Mouse (Mus musculus): ENCODE results near the gene Elk4.
A peak's percentile ranks its signal among the peaks of the same experiment; 100 is the strongest.

Elk4 gene

DNA sequence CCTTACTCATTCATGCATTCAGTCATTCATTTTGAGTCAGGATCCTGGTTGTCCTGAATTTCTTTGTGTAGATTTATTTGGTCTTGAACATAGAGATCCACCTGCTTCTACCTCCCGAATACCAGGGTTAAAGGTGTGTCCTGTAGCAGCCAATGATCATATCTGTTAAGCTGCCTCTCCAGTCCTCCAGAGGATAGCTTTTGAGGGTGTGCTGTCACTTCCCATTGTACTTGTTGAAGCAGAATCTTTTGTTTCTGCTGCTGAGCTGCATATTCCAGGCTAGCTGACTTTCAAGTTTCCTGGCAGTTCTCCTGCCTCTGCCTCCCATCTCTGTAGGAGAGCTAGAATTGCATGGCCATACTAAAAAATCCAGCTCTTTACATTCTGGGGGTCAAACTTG is 9.3 kb downstream of the Elk4 start:
- DNase-seq (ENCODE audit: low spot score): no peak

DNA sequence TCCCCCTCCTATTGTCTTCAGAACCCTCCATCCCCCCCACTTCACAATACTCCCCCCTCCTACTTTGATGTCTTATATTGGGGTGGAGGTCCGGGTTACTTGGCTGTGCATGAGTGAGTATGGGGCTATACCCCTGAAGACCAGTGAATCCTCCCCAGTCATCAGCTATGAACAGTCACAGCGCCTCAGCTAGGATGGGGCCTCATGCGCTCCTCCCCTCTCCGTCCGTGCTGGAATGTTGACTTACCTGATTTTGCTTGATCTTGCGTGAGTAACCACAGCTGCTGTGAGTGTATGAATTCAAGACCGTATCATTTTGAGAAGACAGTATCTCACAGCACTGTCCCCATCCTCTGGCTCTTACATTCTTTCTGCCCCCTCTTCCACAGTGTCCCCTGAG is 12.5 kb downstream of the Elk4 start:
- DNase-seq (ENCODE audit: low spot score): no peak

- DNase-seq (ENCODE audit: low spot score): no peak
Measured at GRCm38 (mm10) chr1:132022107-132022506, 14.7 kb downstream of the Elk4 start.

DNA sequence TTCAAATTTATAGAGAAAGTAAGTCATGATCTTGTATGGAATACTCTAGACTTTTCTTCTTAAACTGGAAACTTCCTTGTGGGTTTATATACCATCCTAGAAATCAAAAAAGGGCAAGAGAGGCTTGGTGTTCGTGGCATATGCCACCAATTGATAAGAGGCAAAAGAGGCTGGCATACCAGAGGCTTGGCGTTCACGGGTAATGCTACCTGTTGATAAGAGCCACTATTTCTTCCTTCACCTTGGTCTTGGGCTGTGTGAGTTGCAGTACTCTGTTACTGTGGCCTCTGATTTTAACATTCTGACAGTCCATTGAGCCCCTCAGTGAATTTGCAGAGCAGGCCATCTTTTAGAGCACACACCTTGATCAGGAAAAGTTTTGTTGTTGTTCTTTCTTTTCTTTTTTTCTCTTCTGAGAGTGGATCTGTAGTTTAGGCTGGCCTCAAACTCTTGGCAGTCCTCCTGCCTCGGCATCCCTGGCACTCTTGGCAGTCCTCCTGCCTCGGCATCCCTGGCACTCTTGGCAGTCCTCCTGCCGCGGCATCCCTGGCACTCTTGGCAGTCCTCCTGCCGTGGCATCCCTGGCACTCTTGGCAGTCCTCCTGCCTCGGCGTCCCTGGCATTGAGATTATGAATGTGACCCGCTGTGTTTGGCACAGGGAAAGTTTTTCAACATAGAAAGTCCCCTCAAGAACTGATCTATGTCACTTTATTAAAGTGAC is 19.7 kb downstream of the Elk4 start:
- DNase-seq (ENCODE audit: low spot score): no peak

- no peak for DNase-seq (ENCODE audit: low spot score)
Measured at GRCm38 (mm10) chr1:132027978-132028377, 20.6 kb downstream of the Elk4 start.

DNA sequence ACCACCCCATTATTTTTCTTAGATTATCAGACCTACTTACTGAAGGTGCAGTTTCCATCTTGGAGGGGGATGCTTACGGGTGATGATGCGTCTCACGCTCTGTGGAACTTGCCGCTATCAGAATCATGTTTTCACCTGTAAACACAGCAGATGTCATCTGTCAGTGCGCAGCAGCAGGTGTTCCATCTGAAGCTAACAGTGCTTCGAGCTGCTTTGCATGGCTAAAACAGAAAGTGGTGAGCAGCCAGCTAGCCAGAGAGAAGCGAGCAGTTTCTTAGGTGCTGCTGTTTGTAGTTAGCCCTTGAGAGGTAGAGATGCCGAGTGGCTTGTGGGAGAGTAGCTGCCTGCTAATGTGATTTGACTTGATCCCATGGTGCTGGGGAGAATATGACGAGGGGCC is 21.0 kb downstream of the Elk4 start:
- DNase-seq (ENCODE audit: low spot score): no peak

- no peak for DNase-seq (ENCODE audit: low spot score)
Measured at GRCm38 (mm10) chr1:132030574-132030973, 23.2 kb downstream of the Elk4 start.

- DNase-seq (ENCODE audit: low spot score): no peak
Measured at GRCm38 (mm10) chr1:132032172-132032571, 24.8 kb downstream of the Elk4 start.

- no peak for DNase-seq (ENCODE audit: low spot score)
Measured at GRCm38 (mm10) chr1:132037746-132038145, 30.3 kb downstream of the Elk4 start.

GRCm38 (mm10) chr1:132038753-132039152 is 31.3 kb downstream of the Elk4 start:
- no peak for DNase-seq (ENCODE audit: low spot score)

DNA sequence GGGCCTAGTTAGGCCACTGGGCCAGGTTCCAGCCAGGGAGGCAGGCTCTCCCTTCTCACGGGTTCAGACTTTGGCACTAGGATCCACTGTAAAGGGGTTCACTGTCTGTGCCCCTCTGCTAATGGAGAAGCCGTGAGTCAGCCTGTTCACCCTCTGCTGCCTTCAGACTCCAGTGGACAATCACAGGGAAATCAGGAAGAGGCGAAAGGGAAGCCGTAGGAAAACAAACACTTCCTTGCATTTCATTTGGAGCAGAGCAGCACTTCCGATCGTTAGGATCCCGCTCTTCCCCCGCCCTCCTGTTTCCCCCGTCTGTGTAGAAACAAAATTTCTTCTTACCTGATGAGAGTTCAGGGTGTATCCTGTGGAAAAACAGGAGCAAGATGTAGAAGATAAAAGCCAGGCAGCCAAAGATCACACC is 32.8 kb downstream of the Elk4 start:
- DNase-seq (ENCODE audit: low spot score): no peak

DNA sequence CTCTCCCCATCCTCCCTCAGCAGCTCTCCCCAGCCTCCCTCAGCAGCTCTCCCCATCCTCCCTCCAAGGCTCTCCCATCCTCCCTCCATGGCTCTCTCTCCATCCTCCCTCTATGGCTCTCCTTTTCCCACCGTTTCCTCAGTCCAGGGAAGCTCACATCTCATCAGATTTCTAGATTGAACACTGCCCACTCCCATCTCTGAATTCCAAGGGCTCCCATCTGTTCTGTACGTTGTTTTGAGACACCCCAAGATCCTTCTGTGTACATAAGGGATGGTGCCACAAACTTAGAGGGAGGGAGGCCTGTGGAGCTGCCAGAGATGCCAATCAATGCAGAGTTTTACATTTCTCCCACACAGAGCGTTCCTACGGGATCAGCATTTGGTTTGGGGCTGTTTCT is 36.4 kb downstream of the Elk4 start:
- no peak for DNase-seq (ENCODE audit: low spot score)

DNA sequence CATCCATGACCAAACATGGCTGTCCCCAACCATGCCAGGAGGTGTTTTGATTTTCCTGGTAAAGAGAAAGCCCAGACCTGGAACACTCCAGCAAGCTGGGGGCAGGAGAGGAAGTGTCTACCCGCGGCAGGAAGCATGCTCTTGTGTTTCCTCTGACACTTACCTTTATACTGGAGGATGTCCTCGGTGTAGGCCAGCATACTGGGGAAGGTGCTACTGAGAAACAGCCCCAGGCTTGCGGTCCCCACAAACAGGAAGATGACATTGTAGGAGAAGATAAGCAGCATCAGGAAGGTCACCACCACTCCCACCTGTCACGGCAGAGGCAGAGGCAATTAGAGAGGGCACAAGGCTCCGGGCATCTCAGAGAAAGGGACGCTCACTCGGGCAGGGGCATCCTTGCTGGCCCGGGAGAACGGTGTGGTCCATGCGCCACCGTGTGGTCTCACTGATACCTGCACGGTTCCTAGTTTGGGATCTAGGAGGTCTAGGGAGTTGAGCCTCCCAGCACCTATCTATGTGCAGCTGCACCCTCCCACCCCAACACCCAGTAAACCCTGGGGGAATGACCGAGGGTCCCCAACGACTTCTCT is 38.8 kb downstream of the Elk4 start:
- DNase-seq (ENCODE audit: low spot score): peak; percentile 81

DNA sequence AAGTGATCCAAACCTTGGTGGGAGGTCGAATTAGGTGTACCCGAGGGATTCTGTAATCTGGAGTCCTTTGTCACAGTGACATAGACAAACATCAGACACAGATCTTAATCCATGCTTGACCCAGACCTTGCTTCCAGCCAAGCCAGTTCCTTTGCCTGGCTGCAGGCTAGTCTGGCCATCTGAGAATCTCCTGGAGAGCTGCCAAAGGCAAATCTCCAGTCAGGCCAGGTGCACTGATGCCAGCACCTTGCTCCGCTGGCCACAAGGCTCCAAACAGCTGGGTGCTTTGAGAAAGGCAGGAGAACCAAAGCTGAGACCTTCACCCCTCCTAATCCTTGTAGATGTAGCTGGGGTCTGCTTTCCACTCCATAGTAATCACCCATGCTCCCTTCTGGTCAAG is 44.3 kb downstream of the Elk4 start:
- no peak for DNase-seq (ENCODE audit: low spot score)

DNA sequence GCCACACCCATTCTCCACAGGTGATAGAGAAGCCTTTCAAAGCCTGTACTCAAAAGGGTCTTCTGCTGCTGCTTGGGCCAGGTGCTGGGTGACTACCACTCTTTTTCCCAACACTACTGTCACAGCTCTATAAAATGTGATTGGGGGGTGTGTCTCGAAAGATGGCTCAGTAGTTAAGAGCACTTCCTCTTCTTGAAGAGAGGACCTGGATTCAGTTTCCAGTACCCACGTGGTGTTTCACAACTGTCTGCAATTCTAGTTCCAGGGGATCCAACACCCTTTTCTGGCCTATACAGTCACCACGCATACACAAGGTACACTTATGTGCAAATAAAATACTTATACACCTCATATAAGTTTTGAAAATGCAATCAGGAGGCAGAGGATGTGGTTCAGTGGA is 47.0 kb downstream of the Elk4 start:
- no peak for DNase-seq (ENCODE audit: low spot score)

- DNase-seq (ENCODE audit: low spot score): no peak
Measured at GRCm38 (mm10) chr1:132055054-132055664, 47.8 kb downstream of the Elk4 start.

DNA sequence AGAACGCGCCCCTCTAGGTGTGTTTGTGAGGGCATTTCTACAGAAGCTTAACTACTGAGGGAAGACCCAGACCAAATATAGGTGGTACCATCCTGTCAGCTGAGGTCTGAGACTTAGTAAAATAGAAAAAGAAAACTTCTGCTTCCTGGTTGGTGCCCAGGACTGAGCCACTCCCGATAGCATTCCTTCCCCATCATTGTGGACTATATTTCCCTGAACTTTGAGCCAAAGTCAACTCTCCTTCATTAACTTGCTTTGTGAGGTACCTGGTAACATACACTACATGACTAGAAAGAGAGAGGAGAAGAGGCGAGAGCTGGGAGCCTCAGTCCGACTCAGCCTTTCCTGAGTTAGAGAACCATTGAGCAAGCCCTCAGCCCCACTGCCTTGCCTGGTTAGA is 51.2 kb downstream of the Elk4 start:
- DNase-seq (ENCODE audit: low spot score): no peak

DNA sequence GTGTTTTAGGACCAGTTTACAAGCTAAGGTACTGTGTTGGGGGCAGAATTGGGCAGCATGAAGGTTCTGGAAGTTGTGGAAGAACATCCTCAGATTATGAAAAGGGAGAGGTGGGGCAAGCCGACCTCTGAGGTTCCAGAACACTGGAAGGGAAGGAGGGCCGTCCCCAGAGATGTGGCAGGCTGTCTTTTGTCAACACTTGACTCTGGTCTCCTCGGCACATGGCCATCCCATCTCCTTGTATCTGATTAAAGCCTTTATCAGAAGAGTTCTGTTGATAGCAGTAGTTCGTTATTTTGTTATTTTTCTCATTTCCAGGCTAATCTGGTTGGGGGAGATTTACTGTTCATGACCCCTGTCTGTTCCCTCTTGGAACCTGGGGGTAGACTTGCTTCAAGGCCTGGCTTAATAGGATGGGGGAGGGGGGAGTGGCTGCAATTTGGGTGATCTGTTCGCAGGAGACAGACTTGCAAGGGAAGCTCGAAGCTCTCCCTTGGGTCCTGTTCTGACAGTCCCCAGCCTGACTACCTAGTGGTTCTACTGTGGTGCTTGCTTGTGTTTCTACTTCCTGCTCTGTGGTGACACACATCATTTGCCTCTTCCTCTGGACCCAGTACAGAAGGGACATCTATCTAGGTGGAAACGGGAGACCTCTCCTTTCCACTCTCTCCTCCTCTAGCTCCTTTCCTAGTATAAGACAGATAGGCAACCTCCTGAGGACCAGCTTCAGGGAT is 52.8 kb downstream of the Elk4 start:
- DNase-seq (ENCODE audit: low spot score): no peak

DNA sequence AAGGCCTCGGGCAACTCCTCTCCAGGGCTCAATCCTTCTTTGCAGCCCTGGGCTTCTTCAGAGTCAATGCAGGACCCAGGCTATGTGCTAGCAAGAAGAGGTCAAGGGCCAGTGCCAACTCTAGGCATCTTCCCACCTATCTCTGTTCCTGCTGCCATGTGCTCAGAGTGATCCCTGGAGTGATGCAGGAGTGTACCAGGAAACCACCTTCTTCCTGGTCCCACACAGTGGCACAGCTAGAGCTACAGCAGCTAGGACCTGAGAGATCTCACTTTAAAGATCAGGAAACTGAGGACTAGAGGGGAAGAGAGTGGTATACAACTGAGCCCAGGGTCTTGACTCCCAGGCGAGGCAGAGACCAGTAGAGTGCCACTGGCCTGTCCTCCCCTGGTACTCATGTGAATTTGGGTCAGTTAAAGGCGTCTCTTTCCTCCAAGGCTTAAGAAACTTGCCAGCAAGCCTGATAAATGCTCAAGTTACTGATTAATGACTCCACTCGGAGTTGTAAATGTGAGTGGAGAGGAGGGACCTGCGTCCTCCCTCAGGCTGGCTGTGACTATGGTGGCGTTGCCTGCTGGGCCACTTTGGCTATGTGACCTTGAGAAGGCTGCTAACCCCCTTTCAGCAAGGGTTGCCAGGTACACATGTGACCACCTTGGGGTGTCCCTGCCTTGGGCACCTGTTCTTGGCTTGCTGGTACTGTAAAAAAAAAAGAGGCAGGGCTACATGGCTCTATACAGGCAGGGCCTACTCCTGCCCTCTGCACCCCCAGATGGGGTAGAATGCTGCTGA is 54.5 kb downstream of the Elk4 start:
- no peak for DNase-seq (ENCODE audit: low spot score)

GRCm38 (mm10) chr1:132063096-132063495 is 55.7 kb downstream of the Elk4 start:
- no peak for DNase-seq (ENCODE audit: low spot score)

DNA sequence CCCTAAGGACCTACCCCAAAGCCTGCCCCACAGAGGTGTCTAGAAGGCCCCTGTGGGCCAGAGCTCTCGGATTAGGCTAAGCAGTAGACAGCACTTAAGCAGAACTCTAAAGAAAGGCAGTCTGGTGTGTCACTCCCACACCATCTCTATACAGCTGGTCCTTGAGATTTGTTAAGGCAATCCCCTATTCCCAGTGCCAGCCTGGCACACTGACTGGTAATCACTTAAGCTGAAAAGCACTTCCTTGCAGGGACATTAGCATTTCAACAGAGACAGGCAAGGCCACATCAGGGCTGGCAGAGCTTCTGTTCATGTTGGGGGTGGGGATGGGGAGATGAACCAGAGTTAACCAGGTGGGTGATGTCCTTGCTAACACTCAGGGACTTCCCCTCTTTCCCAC is 57.6 kb downstream of the Elk4 start:
- DNase-seq (ENCODE audit: low spot score): no peak

Data from testis, postnatal 10 days (tissue).